Mouse (Mus musculus): ENCODE measurements around the gene Nfkbie.

The Nfkbie gene

GRCm38 (mm10) chr17:45599446-45600242 lies 44.1 kb downstream of the Nfkbie start, which contains the start of gene Slc29a1:
Gene Slc29a1 (minus strand): TSS chr17:45599606.
- DNase-seq: peak; percentile 97

- peak; percentile 81 for DNase-seq
Observed at GRCm38 (mm10) chr17:45600267-45600666, 44.8 kb downstream of the Nfkbie start.

GRCm38 (mm10) chr17:45601325-45601724 lies 45.8 kb downstream of the Nfkbie start:
- peak; percentile 86 for DNase-seq

- DNase-seq: peak; percentile 78
Observed at GRCm38 (mm10) chr17:45601877-45602304, 46.4 kb downstream of the Nfkbie start, which contains the start of gene Mymx. Gene Mymx (minus strand): TSS chr17:45602102.

- DNase-seq: no peak
Observed at GRCm38 (mm10) chr17:45602984-45603383, 47.5 kb downstream of the Nfkbie start.

GRCm38 (mm10) chr17:45606992-45607879 lies 51.7 kb downstream of the Nfkbie start:
- no peak for DNase-seq

DNA sequence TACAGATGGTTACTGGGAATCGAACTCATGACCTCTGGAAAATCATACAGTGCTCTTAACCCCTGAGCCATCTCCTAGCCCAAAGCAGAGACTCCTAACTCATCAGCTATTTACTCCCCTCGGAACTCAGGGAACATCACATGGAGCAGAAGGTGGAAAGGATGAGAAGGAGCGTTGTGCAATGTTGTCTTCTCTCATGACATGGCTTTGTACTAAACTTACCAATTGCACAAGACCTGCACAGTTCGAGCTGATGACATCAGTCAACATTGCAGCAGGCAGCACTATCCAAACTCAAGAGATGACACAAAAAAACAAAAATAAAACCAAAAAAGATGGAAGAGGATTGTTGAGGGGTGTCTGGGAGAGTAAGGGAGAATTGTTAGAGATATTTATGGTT lies 52.9 kb downstream of the Nfkbie start:
- DNase-seq: peak; percentile 83

GRCm38 (mm10) chr17:45610144-45610866 lies 54.8 kb downstream of the Nfkbie start:
- peak; percentile 98 for DNase-seq

GRCm38 (mm10) chr17:45612008-45612407 lies 56.5 kb downstream of the Nfkbie start:
- DNase-seq: peak; percentile 72

Data from heart, adult 11 months (tissue).